Mouse (Mus musculus) ES-Bruce4 (cell line): Measurements from ENCODE around the gene Vangl1.

ENCODE experiments used
- CTCF ChIP-seq: IDR thresholded peaks from one replicate; pipeline ENCODE4 v1.8.1; 2011; ENCODE audit warnings: low read depth, low read length
- POLR2A ChIP-seq: IDR thresholded peaks from one replicate; pipeline ENCODE4 v1.8.1; 2011; ENCODE audit warnings: low read length; ENCODE audit not compliant: insufficient read depth

- no peak for TF ChIP-seq CTCF
- TF ChIP-seq POLR2A = no peak
Measured at GRCm38 (mm10) chr3:102191575-102191974, 12.9 kb downstream of the Vangl1 start.
